Mouse (Mus musculus) neural tube, embryonic 12.5 days (tissue): Measurements from ENCODE around the gene Ecsit. TPM values are rescaled to one million over a fixed set of nuclear protein-coding genes. Genes with fewer than 3 reads are reported as not detected.

ENCODE experiments used
- ATAC-seq: fragments of 200-750 bp; cut with Nextera tagmentation; 2 replicates; pipeline ENCODE4 v1.8.0; 2017; ENCODE audit warnings: low read depth, mild to moderate bottlenecking, moderate TSS enrichment, moderate library complexity; ENCODE audit not compliant: low FRiP score
- H3K27ac ChIP-seq: fragments of 300-500 bp; sonication (generic); 2 replicates; pipeline ENCODE4 v1.5.1; 2016
- H3K27me3 ChIP-seq: fragments of 300-500 bp; sonication (generic); replicated peaks from 2 replicates; pipeline ENCODE4 v1.6.1; 2016; ENCODE audit warnings: mild to moderate bottlenecking
- H3K36me3 ChIP-seq: fragments of 300-500 bp; sonication (generic); 2 replicates; pipeline ENCODE4 v1.6.1; 2016; ENCODE audit warnings: mild to moderate bottlenecking
- H3K4me1 ChIP-seq: fragments of 300-500 bp; sonication (generic); 2 replicates; pipeline ENCODE4 v1.6.1; 2016
- H3K4me2 ChIP-seq: fragments of 300-500 bp; sonication (generic); replicated peaks from 2 replicates; pipeline ENCODE4 v1.6.1; 2016; ENCODE audit warnings: mild to moderate bottlenecking
- H3K4me3 ChIP-seq: fragments of 300-500 bp; sonication (generic); 2 replicates; pipeline ENCODE4 v1.5.1; 2016
- H3K9ac ChIP-seq: fragments of 300-500 bp; sonication (generic); 2 replicates; pipeline ENCODE4 v1.6.1; 2016; ENCODE audit warnings: mild to moderate bottlenecking
- H3K9me3 ChIP-seq: fragments of 300-500 bp; sonication (generic); 2 replicates; pipeline ENCODE4 v1.6.1; 2016; ENCODE audit warnings: mild to moderate bottlenecking
- WGBS: fragments of 180-500 bp; shearing (Covaris S2); methylation state at CpG from one replicate; pipeline ENCODE4 v1.1.7; 2016; 5-methylcytosine and 5-hydroxymethylcytosine counted together
- microRNA-seq: library from miRNA; unstranded; fragments of <30 nt; microRNA quantifications from one replicate; pipeline ENCODE4, GENCODE M21; 2017
- polyA plus RNA-seq: library from polyadenylated mRNA; unstranded; fragments of >200 nt; fragmentation: Nextera tagmentation; extraction: Ambion mirVana; gene quantifications from 2 replicates; pipeline ENCODE4 v1.2.1, GENCODE M21; 2016

The Ecsit gene
- polyA plus RNA-seq, 1 experiment from 2014 or later: 46.7 TPM

GRCm38 (mm10) chr9:22047329-22047728 is 37.9 kb downstream of the Ecsit start:
- Histone ChIP-seq H3K27ac (no peak overlapping the region), H3K27me3 (peaks cover 8% of the 10 kb centered on the region; the same call in 1 of the 2 replicates), H3K4me1 (peaks cover 42% of the 10 kb centered on the region), H3K4me2 (peak overlapping the region; percentile 62), H3K9ac (no peak overlapping the region), H3K9me3 (no peaks in the 10 kb centered on the region), H3K36me3 (peaks cover 7% of the 10 kb centered on the region; the same call in 1 of the 2 replicates), H3K4me3 (no peak overlapping the region)
- ATAC-seq: no peak
- 66% methylated on average over 9 of the region's 9 CpGs for WGBS

- peaks cover 7% of the 10 kb centered on the region; the same call in 1 of the 2 replicates for H3K36me3 ChIP-seq
- H3K9ac ChIP-seq: no peak overlapping the region
- WGBS: 61% methylated on average over 2 of the region's 2 CpGs
- no peak overlapping the region for H3K4me2 ChIP-seq
- H3K4me3 ChIP-seq: no peak overlapping the region
- no peaks in the 10 kb centered on the region for H3K27me3 ChIP-seq
- no peak for ATAC-seq
- H3K9me3 ChIP-seq: no peaks in the 10 kb centered on the region
- H3K27ac ChIP-seq: no peak overlapping the region
- no peaks in the 10 kb centered on the region; the same call in 1 of the 2 replicates for H3K4me1 ChIP-seq
Measured at GRCm38 (mm10) chr9:22041832-22042231, 43.4 kb downstream of the Ecsit start.

DNA sequence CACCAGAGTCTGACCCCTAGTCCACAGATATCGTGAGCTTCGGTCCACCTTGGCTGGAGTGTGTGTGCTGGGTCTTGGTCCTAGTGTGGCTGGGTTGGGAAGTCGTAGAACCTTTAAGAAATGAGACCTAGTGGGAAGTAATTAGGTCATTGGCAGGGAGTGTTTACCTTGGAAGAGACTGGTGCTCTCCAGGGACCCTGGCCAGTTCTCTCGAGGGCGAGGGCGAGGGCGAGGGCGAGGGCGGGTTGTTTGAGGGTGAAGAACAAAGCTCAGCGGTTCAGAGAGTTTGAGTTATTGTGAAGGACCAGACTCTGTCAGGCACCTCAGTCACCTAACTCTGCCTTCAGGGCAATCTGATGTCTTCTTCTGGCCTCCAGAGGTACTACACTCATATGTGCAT is 47.4 kb downstream of the Ecsit start:
- H3K4me3 ChIP-seq: no peak overlapping the region
- H3K9me3 ChIP-seq: no peaks in the 10 kb centered on the region
- peaks cover 26% of the 10 kb centered on the region for H3K36me3 ChIP-seq
- peaks cover 23% of the 10 kb centered on the region for H3K4me1 ChIP-seq
- 78% methylated on average over 10 of the region's 10 CpGs for WGBS
- no peak for ATAC-seq
- no peaks in the 10 kb centered on the region for H3K27me3 ChIP-seq
- H3K4me2 ChIP-seq: no peak overlapping the region
- H3K9ac ChIP-seq: no peak overlapping the region
- H3K27ac ChIP-seq: no peak overlapping the region

DNA sequence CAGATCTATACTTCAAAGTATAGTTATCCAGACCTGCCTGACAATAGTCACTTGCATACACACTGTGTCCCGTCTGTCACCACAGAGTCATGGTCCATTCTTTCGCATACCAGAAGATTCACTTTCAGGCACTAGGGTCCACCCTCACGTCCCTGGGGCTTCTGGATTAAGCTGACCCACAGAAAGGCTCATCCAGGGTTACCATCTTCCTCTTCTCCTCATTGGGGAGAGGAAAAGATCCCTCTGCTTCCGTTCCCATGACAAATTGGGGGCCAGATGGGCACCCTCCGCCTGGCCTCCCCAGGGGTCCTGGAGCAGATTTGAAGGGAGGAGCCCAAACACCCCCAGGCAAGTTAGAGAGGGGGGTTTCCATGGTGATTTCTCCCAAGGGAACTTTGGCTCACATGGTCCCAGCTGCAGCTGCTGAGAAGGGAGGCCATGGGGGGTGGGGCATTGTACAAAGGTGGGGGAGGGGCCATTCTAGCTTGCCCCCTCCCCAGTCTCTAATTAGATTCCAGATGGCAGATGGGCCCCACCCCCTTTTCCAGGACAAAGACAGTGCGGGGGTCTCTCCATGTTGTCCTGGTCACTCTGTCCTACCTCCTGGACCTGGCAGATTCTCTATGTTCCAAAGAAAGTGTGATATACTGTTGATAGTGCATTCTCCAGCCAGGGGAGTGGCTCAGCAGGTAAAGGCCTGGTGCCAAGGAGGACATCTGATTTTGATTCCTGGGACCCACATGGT is 49.8 kb downstream of the Ecsit start:
- Histone ChIP-seq H3K4me2 (no peak overlapping the region), H3K9ac (no peak overlapping the region), H3K27ac (peak overlapping the region; percentile 39), H3K4me3 (no peak overlapping the region), H3K27me3 (no peaks in the 10 kb centered on the region), H3K4me1 (peaks cover 23% of the 10 kb centered on the region), H3K36me3 (peaks cover 48% of the 10 kb centered on the region), H3K9me3 (no peaks in the 10 kb centered on the region)
- 28% methylated on average over 6 of the region's 6 CpGs for WGBS
- ATAC-seq: peak; percentile 81

- no peak overlapping the region for H3K4me3 ChIP-seq
- no peak overlapping the region for H3K27ac ChIP-seq
- no peak overlapping the region for H3K4me2 ChIP-seq
- H3K27me3 ChIP-seq: no peaks in the 10 kb centered on the region
- no peaks in the 10 kb centered on the region for H3K9me3 ChIP-seq
- peaks cover 23% of the 10 kb centered on the region; the same call in 1 of the 2 replicates for H3K4me1 ChIP-seq
- no peak for ATAC-seq
- WGBS: 95% methylated on average over 9 of the region's 9 CpGs
- peaks cover 79% of the 10 kb centered on the region for H3K36me3 ChIP-seq
- H3K9ac ChIP-seq: no peak overlapping the region
Measured at GRCm38 (mm10) chr9:22030386-22030785, 54.9 kb downstream of the Ecsit start.

DNA sequence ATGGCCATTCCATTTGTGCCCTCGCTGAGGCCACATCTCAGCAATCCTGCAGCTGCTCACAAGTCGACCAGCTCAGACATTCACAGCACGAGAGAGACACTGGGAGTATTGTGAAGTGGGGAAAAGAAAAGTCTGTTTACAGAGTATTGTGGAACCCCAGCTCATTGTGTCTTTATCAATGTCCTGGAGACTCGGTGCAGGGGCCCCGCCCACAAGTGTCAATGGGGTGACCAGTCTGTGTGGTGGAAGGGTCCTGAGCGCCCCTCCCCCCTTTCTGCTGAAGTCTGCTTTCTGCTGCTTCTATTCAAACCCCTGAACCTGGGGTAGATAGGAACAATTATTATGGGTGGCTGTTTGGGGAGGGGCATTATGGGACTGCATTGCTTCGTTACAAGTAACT is 56.8 kb downstream of the Ecsit start:
- 32% methylated on average over 7 of the region's 7 CpGs for WGBS
- ATAC-seq: peak; percentile 51
- peaks cover 80% of the 10 kb centered on the region for H3K36me3 ChIP-seq
- peaks cover 13% of the 10 kb centered on the region; the same call in 1 of the 2 replicates for H3K4me1 ChIP-seq
- H3K4me2 ChIP-seq: no peak overlapping the region
- H3K27me3 ChIP-seq: no peaks in the 10 kb centered on the region
- H3K4me3 ChIP-seq: no peak overlapping the region
- no peak overlapping the region for H3K27ac ChIP-seq
- no peaks in the 10 kb centered on the region for H3K9me3 ChIP-seq
- H3K9ac ChIP-seq: no peak overlapping the region

DNA sequence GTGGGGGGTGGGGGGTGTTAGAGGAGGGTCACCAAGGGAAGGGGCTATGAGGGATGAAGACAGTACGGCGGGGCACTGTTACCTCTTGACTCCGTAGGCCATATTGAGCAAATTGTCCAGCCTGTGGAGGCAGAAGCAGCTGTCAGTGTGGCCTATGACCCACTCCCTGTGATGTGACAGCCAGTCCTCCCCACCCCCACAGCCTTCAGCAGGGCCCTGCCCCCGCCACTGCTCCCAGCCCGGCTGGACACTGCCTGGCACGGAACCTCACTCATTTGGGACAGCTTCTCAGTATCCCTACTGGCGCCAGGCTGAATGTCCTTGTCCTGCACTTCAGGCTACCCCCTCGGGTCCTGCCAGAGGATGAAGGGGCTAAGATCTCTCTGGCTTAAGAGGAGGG is 60.6 kb downstream of the Ecsit start:
- no peaks in the 10 kb centered on the region for H3K27me3 ChIP-seq
- no peak for ATAC-seq
- no peak overlapping the region for H3K4me2 ChIP-seq
- no peaks in the 10 kb centered on the region for H3K9me3 ChIP-seq
- H3K9ac ChIP-seq: no peak overlapping the region
- no peak overlapping the region for H3K27ac ChIP-seq
- peaks cover 13% of the 10 kb centered on the region; the same call in 1 of the 2 replicates for H3K4me1 ChIP-seq
- H3K36me3 ChIP-seq: peaks cover 63% of the 10 kb centered on the region
- H3K4me3 ChIP-seq: no peak overlapping the region
- WGBS: 56% methylated on average over 8 of the region's 8 CpGs

Small RNA genes lying within 50 kb of the gene (microRNA-seq; reads per million reads assigned to microRNA genes)
- not detected for gene Mir7084

Other genes starting within 250 kb of the Ecsit start
- gene Angptl8, start 249.9 kb downstream of the Ecsit start, polyA plus RNA-seq: 0.53 TPM in 1 of 2 replicates, not detected in the other
- gene Dock6, start 232.8 kb downstream of the Ecsit start, polyA plus RNA-seq: 26.2 and 26.9 TPM in 2 replicates
- 19.3 and 21.3 TPM in 2 replicates for gene Rab3d, start 167.2 kb downstream of the Ecsit start, polyA plus RNA-seq
- gene Ccdc159, start 158.0 kb downstream of the Ecsit start, polyA plus RNA-seq: 6.4 and 6.6 TPM in 2 replicates
- gene Tmem205, start 157.9 kb downstream of the Ecsit start, polyA plus RNA-seq: 36.1 and 42.3 TPM in 2 replicates
- 53.3 and 56.2 TPM in 2 replicates for gene Plppr2, start 148.4 kb downstream of the Ecsit start, polyA plus RNA-seq
- gene Swsap1, start 129.7 kb downstream of the Ecsit start, polyA plus RNA-seq: 8.1 and 9.7 TPM in 2 replicates
- 3.5 and 4.0 TPM in 2 replicates for gene Epor, start 121.9 kb downstream of the Ecsit start, polyA plus RNA-seq
- gene Rgl3, start 96.0 kb downstream of the Ecsit start, polyA plus RNA-seq: 2.0 and 2.8 TPM in 2 replicates
- 2.7 and 3.6 TPM in 2 replicates for gene Ccdc151, start 82.8 kb downstream of the Ecsit start, polyA plus RNA-seq
- gene Prkcsh, start 82.6 kb downstream of the Ecsit start, polyA plus RNA-seq: 104 and 109 TPM in 2 replicates
- gene Elavl3, start 33.4 kb downstream of the Ecsit start, polyA plus RNA-seq: 73.5 and 77.9 TPM in 2 replicates
- not detected in 2 replicates for gene Gm49318, start 14.2 kb downstream of the Ecsit start, polyA plus RNA-seq
- 19.6 and 20.7 TPM in 2 replicates for gene Zfp653, start 14.1 kb downstream of the Ecsit start, polyA plus RNA-seq
- 0.39 and 1.4 TPM in 2 replicates for gene Cnn1, start 13.8 kb upstream of the Ecsit start, polyA plus RNA-seq
- gene Elof1, start 31.7 kb upstream of the Ecsit start, polyA plus RNA-seq: 171 and 172 TPM in 2 replicates
- 5.2 and 5.8 TPM in 2 replicates for gene Acp5, start 50.3 kb upstream of the Ecsit start, polyA plus RNA-seq
- 63.2 and 68.4 TPM in 2 replicates for gene Pigyl, start 71.4 kb upstream of the Ecsit start, polyA plus RNA-seq
- gene Zfp872, start 102.7 kb upstream of the Ecsit start, polyA plus RNA-seq: 0.13 and 0.33 TPM in 2 replicates
- gene Zfp809, start 140.3 kb upstream of the Ecsit start, polyA plus RNA-seq: 10.6 and 10.8 TPM in 2 replicates
- 4.7 and 5.1 TPM in 2 replicates for gene Zfp599, start 174.5 kb upstream of the Ecsit start, polyA plus RNA-seq
- 36.3 and 38.8 TPM in 2 replicates for gene Zfp810, start 222.2 kb upstream of the Ecsit start, polyA plus RNA-seq